Mouse (Mus musculus) Muller cell, postnatal 12 days (primary cell): ENCODE data around the gene Asic1.

Experiments
- DNase-seq: peaks from one replicate; pipeline ENCODE4 v3.0.0-alpha.2; 2015; ENCODE audit errors: inconsistent ontology term

Gene Asic1

DNA sequence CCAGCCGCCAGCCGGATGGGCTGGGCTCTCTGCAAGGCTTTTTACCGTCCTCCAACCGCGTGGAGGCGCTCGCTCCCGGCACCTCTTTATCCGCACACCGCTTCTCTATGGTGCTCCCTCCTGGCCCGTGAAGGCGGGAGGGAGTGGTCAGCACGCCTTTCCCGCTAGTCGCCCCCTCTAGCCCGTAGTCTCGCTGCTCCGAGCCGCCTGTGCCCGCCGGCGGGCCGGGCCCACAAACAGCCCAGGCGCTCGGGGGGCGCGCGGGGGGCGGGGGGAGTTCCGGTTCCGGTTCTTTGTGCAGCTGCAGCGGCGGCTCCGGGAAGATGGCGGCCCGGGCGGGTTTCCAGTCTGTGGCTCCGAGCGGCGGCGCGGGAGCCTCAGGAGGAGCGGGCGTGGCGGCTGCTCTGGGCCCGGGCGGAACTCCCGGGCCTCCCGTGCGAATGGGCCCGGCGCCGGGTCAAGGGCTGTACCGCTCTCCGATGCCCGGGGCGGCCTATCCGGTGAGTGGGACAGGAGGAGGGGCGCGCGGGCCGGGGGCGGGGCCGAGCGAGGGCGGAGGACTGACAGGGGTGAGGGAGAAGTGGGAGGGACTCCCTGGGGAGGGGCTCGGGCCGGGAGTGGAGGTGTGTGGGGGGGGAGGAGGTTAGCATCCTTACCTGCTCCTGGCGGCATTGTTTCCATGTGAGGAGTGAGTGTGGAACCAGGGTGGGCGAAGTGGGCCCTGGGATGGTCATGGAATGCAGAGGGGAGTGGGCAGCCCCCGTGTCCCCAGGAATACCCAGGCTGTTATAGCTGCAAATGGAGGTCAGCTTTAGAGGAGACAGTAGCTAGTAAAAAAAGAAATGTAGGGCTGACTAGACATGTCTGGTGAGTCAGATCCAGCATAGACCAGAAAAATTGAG is 32.1 kb downstream of the Asic1 start, which contains the start of gene Smarcd1:
Smarcd1 (plus strand) TSS at position 131 of the 902 bp plus-strand sequence.
- DNase-seq, result peak; percentile 97

DNA sequence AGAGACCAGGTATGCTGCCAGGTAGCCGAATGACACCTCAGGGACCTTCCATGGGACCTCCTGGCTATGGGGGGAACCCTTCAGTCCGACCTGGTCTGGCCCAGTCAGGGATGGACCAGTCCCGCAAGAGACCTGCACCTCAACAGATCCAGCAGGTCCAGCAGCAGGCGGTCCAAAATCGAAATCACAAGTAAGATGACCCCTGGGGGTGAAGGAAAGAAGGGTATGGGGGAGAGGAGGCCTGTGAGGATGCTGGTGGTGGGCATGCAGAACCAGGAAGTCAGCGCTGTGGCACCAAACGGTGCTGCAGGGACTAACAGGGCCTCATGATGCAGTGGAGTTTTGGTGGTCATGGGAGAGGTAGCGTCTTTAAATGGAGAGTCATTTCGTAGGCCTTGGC is 32.9 kb downstream of the Asic1 start:
- no peak for DNase-seq

DNA sequence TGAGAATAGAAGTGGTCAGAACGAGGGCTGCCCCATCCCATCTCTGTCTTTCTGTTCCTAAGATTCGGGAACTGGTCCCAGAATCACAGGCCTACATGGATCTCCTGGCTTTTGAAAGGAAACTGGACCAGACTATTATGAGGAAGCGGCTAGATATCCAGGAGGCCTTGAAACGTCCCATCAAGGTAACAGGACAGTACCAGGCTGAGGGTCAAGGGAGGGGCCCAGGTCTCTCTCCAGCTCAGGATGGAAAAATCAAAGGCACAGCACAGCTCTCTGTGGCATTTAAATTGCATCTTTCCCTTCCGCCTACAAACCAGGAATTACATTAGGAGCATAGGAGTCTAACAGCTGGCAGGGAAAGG is 33.5 kb downstream of the Asic1 start:
- no peak for DNase-seq

DNA sequence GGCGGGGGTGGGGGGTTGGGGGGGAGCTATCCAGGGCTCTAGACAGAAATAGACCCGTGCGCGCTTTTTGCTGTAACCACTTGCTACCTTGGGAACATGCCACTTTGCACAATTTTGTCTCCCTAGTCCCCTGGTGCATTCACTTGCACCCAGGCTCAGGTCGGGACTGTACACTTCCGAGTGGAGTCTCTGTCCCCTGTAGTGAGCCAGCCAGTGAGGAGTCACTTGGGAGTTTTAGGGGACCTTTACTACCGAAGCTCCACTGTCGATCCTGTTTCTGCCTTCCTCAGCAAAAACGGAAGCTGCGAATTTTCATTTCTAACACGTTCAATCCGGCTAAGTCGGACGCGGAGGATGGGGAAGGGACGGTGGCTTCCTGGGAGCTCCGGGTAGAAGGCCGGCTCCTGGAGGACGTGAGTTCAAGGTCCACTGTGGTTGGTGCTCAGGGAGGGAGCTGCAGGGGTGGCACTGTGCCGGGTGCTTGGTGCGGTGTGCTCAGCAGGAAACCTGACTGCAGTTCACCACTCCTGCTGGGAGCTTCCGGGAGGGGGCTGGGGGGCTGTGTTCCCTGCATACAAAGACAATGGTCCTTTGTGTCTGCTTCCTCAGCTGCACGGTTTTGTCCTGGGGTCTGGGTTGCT is 34.0 kb downstream of the Asic1 start:
- peak; percentile 34 for DNase-seq

DNA sequence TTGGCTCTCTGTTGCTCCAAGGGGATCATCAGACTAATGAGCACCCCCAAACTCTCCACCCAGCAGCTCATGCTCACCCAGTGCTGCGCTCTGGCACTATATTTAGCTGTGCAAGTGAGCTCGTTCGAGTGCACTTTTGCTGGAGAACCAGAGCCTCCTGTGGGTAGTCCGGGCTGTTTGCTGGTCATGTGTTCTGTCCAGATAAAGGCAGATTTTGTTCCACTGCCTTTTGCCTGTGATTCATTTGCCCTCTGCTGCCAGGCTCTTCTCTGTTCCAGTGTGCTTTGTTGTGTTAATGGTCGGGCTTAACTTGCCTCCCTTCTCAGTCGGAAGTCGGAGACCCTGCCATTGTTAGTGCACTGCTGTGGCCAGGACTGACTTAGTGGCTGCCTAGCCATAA is 34.7 kb downstream of the Asic1 start:
- peak; percentile 37 for DNase-seq

DNA sequence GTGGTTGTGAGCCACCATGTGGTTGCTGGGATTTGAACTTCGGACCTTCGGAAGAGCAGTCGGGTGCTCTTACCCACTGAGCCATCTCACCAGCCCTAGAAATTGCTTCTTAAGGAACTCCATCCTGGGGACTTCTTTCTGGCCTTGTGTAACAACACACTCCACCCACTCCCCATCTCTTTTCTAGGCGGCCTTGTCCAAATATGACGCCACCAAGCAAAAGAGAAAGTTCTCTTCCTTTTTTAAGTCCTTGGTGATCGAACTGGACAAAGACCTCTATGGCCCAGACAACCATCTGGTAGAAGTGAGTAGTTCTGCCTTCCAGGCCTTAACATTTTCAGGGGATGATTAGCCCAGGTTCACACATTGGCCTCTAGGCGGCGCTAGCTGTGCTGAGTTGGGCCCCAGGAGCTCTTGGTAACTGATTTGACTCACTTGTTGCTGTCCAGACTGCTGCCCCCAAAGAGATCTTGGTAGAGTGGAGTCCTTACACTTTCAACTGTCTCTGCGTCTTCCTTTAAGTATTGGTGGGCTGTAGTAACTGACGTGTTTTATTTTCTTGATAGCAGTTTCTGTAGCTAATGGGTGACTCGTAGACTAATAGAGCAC is 35.4 kb downstream of the Asic1 start, which contains the start of gene Gm17349:
Gm17349 (minus strand) TSS at position 51 of the 609 bp plus-strand sequence.
- DNase-seq, result peak; percentile 60

DNA sequence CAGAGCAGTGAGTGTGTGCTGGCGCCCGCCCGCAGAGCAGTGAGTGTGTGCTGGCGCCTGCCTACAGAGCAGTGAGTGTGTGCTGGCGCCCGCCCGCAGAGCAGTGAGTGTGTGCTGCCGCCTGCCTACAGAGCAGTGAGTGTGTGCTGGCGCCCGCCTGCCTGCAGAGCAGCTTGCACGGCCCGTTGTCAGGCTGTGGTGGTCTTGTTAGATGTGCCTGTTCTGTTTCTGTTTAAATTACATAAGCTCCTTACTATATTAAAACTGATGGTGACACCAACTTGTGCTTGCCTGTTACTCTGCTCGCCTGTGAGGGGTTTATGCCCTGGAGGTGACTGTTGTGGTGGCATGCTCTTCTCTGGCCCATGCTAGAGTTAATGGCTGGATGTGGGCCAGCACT is 38.0 kb downstream of the Asic1 start:
- DNase-seq, result no peak

DNA sequence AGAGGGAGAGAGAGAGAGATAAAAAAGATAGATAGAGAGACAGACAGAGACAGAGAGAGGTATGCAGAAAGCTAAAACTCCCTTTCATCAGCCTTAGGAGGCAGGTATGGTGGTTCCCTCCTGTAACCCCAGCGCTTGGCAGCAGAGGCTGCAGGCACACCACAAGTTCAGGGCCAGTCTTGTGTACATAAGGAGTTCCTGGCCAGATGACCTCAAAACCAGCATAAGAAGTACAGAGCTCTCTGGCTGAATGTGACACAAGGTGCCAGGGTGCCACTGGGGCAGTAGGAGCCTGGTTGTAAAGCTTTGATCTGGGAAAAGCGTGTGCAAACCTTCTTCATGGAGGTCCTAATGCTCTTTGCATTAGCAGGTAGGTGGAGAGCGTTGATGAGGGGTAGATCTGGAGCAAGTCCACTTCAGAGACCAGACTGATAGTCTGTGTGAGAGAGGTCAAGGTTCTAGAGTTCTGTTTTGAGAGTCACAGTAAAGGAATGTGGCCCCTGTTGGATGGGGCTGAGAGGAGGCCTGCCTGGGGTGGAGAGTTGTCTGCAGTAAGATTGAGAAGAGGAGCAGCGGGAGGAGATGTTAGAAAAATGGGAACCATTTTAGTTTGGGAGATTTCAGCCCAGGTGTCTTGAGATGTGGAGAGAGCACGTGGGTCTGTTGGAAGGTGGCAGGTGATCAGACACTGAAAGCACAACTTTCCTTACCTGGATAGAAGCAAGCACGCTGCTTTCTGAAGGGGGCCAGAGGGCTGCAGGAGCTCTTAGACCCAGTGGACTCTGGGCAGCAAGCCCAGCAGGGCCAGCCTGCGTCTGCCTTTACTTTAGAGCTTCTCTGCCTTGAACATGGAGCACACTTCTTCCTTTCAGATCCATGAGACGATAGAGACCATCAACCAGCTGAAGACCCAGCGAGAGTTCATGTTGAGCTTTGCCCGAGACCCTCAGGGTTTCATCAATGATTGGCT is 40.3 kb downstream of the Asic1 start:
- no peak for DNase-seq

DNA sequence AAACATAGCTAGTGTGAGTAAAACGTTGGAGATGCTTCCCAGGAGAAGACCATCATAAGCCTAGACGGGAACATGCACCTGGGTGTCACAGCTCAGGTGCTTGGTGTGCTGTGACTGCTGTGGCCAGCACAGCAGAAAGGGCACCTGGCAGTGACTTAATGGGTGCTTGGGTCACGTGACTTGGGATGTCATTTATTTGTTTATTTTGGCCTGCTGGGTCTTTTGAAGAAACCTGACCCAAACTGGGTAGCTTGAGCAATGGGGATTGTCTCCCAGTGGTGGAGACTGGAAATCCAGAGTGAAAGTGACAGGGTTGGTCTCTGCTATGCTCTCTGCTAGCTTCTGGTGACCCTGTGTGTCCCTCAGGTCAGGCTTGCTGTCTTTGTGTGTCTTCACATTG is 41.3 kb downstream of the Asic1 start:
- no peak for DNase-seq

DNA sequence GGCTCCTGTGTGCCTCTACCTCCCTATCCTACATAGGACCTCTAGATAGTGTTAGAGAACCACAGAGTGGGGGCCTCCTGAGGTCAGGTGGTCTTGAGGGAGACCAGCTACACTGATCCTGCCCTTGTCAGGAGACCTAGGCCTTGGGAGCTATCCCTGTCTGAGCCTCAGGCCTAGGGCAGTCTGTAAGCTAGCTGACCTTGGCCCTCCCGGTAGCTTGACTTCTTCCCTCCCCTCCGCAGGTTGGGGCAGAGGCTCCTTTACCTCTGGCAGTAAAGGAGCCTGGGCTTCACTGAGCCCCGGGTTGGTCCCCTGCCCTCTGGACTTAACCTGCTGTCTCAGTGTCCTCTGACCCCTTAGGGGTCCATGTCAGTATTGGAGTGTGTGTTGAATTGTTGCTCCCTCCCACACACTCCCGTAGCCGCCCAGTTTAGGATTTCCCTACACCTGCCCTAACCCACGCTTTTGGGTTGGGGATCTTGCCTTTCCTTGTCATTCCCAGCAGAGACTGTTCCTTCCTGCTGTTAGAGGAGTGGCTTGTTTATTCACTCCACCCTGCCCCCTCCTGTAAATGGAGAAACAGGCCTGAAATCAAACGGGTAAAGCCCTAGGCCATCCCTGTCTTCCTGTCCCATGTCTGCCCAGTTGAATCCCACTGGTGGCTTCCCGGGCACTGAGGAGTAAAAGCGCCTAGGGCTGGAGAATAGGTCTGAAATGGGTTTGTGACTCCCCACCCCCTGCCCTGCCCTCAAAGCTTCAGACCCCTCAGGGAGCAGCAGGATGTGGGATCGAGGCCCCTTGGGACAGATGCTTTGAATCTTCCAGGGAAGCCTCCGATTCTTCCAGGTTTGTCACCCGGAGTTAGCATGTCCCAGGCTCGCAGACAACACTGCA is 42.7 kb downstream of the Asic1 start:
- no peak for DNase-seq

DNA sequence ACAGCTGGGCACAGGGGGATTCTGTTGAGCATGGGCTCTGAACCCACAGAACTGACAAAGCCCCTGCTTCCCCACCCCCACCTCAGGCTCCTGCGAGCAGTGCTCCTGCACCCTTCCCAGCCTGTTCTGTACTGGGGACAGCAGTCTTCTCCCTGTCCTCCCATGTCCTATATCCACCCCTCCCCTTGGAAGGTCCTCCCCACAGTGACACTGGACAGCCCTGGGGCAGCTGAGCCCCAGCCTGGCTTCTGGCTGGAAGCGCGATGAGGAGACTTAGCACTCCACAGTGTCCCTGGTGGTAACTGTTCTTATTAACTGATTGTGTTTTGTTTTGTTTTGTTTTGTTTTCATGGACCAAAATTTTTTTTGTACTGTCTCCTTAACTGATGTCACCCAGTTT is 43.4 kb downstream of the Asic1 start:
- DNase-seq, result no peak

DNA sequence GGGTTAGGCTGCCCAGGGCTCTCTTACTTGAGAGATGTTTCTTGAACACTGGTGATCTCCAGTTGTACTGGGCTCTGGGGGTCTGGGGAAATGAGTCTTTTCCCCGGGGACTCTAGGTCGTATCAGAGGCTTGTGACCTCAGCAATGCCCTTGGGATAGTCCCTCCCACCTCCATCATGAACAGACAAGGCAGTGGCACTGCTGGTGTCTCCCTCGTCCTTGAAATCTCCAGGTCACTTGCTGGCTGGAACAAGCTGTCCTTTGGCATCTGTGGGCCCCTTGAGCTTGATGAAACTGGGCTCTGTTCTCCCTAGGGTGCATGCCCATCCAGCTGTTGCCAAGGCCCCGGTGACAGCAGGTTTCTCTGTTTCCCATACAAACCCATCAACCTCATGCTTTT is 44.0 kb downstream of the Asic1 start:
- DNase-seq, result no peak

DNA sequence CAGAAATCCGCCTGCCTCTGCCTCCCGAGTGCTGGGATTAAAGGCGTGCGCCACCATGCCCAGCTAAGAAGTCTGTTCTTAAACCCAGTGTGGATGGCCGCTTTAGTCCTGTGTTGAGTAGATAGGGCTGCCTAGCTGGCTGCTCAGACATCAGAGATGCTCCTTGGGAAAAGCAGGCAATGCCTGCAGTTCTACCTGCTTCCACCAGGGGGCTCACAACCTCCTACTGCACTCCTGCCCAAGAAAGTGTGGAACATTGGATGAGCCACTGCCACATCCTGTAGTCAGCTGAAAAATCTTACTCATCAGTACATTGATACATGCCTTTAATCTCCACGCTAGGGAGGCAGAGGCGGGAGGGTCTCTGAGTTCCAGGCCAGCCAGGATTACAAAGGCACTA is 44.7 kb downstream of the Asic1 start:
- DNase-seq, result no peak

DNA sequence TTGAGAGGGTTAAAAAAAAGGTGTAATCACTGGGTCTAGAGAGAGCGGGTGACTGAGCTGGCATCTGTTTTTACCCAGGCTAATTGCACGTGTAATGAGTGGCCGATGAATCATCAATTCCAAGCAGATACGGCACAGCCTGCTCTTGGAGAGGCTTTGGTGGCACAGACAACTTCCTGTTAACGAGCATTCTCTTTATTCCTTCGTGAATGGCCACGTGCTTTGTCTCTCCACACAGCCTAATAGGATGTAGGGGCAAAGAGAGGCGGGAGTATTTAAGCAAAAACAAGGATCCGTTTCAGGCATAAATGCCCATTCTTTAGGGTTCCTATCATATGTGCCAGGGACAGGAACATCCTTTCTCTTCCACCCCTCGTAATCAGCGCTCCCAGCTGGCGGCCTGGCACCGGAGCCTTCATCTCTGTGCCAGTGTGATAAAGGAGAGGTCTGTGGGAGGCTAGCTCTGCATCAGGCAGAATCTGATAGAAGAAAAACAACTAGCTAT is 45.2 kb downstream of the Asic1 start:
- peak; percentile 91 for DNase-seq

DNA sequence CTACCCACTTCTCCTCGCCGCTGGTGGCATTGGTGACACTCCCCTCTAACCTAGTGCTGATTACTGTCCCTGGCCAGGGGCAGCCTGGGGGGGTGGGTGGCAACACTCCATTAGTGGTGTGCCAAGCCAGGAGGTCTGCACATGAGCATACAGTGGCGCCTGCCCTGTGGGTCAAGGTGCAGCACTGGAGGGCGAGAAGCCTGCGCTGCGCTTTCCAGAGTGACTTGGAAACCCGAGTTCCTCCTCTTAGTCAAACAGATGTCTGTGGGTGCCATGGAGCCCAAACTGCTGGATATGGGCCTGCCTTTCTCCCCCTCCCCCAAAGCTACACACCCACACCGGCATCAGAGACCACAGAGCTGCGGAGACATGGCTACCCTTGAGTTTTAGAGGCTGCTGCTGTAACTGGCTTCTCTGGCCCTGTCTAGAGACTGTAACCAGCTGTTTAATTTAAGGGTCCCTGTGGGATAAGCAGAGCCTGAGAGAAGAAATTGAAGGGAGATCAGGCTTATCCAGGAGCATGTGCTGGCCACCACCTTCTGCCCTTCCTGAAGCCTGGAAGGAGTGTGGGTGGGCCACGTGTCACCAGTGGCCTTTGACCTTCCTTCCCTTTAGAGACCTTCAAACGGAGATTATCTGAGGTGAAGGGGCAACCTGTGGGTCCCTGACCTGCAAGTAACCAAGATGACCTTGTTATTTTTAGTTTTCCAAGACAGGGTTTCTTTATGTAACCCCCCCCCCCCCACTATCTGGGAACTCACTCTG is 46.0 kb downstream of the Asic1 start:
- DNase-seq, result no peak

DNA sequence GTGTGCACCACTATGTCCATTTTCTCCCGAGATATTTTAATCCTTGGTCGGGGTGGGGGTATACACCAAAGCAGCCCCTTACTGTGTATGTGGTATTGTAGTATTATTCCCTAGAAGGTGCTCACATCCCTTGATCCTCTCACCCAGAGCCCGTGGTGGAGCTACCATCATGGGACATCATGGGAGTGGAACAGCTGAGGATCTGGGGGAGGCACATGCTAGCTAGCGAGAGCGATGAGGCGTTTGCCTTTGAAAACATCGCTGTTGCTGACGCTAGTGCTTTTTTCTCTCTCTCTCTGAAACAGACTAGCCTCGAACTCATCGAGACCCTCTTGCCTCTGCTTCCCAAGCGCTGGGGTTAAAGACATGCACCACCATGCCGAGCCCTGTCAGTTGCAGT is 46.6 kb downstream of the Asic1 start:
- DNase-seq, result no peak

DNA sequence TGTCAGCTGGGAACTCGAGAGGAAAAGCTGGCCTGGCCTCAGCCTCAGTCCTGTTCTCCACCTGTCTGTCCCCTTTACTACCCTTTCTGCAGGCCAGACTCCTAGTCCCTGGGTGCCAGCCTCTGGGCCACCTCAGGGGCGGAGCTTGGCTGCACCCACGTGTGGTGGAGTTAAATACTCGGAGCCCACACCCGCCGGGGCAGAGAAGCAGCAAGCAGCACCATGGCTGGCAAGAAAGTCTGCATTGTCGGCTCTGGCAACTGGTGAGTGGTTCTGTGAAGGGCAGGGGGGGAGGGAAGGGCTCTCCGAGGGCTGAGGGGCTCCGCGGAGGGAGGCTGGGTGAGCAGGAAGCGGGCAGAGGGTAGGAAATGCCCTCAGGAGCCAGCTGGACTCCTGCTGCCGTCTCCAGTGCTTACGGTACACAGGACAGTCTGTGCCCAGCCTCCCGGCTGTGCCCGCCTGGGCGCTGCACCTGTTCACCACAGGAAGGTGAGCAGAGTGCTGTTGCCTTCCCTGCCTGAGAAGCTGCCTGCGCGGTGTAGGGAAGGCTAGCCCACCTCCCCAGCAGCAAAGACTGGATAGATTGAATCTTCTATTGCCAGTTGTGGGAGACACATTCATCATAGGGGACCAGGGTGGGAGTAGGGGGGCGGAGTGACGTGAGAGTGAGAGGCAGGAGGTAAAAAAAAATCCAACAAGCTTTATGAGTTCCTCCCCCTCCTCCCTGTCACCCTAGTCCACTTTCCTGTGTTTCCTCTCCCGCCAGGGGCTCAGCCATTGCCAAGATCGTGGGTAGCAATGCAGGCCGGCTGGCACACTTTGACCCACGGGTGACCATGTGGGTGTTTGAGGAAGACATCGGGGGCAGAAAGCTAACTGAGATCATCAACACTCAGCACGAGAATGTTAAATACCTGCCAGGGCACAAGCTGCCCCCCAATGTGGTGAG is 47.5 kb downstream of the Asic1 start, which contains the start of gene Gpd1:
Gpd1 (plus strand) TSS at position 130 of the 949 bp plus-strand sequence.
- peak; percentile 50 for DNase-seq

DNA sequence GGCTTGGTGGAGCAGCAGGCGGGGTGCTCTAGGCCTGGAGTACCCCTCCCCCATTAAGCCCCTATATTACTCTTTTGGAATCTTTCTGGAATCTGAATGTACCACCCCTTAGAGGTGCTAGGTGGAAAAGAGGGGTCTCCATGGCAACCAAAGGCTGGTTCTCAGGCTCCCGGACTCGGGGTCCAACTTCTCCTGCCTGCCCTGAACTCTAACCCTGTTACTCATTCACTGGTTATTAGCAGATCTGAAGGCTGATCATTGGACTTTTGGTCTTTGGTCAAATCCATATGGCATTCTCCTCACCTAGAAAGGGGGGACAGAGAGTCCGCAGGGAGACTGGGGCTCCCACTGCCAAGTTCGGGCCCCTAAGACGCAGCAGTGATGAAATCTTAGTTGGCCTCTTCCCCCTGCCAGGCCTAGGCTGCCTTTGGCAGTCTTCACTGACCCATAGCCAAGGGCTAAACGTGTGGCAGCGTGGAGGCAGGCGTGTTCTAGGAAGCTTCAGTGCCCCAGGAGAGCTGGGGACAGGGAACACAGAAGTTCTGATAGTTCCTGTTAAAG is 48.4 kb downstream of the Asic1 start:
- DNase-seq, result no peak
